Mouse (Mus musculus) heart, postnatal 0 days (tissue): ENCODE results near the gene Bag2.

Source experiments
- CTCF ChIP-seq: IDR thresholded peaks from 2 replicates; pipeline ENCODE4 v1.5.1; 2016; ENCODE audit warnings: antibody characterized with exemption, control low read depth, low read depth
- EP300 ChIP-seq: IDR thresholded peaks from 2 replicates; pipeline ENCODE4 v1.6.1; 2016; ENCODE audit warnings: antibody characterized with exemption, low read depth

- no peak for TF ChIP-seq EP300
- no peak for TF ChIP-seq CTCF
Measured at GRCm38 (mm10) chr1:33733044-33733443, 24.6 kb downstream of the Bag2 start.
